ENCODE assay signal across 9 mouse cellular contexts in the genomic region with DNA sequence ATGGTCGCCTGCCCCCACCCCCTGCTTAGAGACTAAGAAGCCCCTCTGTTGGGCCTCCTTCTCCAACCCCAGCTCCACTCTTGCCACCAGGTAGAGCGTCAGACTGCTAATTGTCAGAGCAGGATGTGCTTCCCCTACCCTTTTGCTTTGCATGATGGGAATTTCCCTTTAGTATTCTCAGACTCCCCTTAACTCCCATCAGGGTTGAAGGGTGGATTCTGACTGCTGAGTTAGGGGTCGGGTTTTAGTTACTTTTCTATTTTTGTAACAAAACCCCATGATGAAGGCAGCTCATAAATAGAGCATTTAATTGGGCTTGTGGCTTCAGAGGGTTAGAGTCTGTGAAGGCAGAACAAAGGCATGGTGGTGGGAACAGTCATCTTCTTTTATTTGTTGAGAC.
"Had no signal": no experiment of that assay in that cellular context is flagged by ENCODE, and none has a peak within 500 bp of the region (broad histone marks: within the 10 kb centered on the region; RNA-seq: fewer than 3 reads in every experiment).

No protein-coding gene starts in this region.

- ATAC-seq: liver, postnatal 0 days; midbrain, embryonic 16.5 days had no signal

- DNase-seq: liver, postnatal 0 days; lung, postnatal 10 days; lung, postnatal 4 days; midbrain, embryonic 14.5 days; right cerebral cortex, postnatal 14 days; thymus, adult 2 months; thymus, postnatal 25 days; thymus, postnatal 4 days had no signal
